ENCODE assay signal across 16 mouse cellular contexts in the genomic region with DNA sequence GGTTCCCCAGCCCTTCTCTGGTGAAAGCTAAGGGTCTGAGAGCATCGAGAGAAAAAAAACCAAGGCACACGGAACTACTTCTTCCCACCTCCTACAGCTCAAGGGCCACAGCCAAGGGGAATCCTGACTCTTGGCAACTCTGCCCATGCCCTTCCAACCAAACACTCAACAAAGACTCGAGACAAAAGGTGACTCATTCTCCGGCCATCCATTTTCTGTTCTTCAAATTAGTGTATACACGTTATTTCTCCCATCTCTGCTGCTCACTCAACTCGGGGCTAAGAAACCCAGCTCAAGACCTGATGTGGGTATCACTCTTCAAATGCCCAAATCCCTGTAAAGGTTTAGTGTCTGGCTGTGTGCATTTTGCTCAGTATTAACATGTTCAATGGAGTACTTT.
DNase-seq lines count a peak whose midpoint lies in the region; ATAC-seq and TF ChIP-seq lines count a peak whose summit lies in the region.
"Had no signal": no experiment of that assay in that cellular context is flagged by ENCODE, and none has a peak within 500 bp of the region (broad histone marks: within the 10 kb centered on the region; RNA-seq: fewer than 3 reads in every experiment).

No protein-coding gene starts in this region.

- H3K4me1 ChIP-seq in midbrain, embryonic 10.5 days: peaks cover 63% of the 10 kb centered on the region
- peaks cover 17% of the 10 kb centered on the region; the same call in 1 of the 2 replicates for H3K4me1 ChIP-seq in midbrain, postnatal 0 days (ENCODE audit: insufficient read depth, low read length)
- peaks cover 70% of the 10 kb centered on the region for H3K4me1 ChIP-seq in hindbrain, embryonic 14.5 days (replicated peaks; ENCODE audit: control insufficient read depth, insufficient read depth, low read length)
- peaks cover 68% of the 10 kb centered on the region for H3K4me1 ChIP-seq in midbrain, embryonic 12.5 days
- H3K4me1 ChIP-seq in heart, embryonic 12.5 days (replicated peaks): peaks cover 23% of the 10 kb centered on the region
- H3K4me1 ChIP-seq: liver, embryonic 15.5 days had no signal

- H3K9me3 ChIP-seq in midbrain, embryonic 10.5 days (replicated peaks): no peaks in the 10 kb centered on the region
- H3K9me3 ChIP-seq in midbrain, postnatal 0 days (ENCODE audit: low read length): no peaks in the 10 kb centered on the region
- no peaks in the 10 kb centered on the region for H3K9me3 ChIP-seq in hindbrain, embryonic 14.5 days (ENCODE audit: control insufficient read depth, low read length)
- H3K9me3 ChIP-seq in midbrain, embryonic 12.5 days: no peaks in the 10 kb centered on the region
- no peaks in the 10 kb centered on the region for H3K9me3 ChIP-seq in heart, embryonic 12.5 days (replicated peaks)
- H3K9me3 ChIP-seq: heart, embryonic 10.5 days; liver, embryonic 15.5 days had no signal

- H3K36me3 ChIP-seq in midbrain, embryonic 10.5 days: peaks cover 16% of the 10 kb centered on the region; the same call in 1 of the 2 replicates
- H3K36me3 ChIP-seq in midbrain, postnatal 0 days (ENCODE audit: insufficient read depth, low read length): no peaks in the 10 kb centered on the region
- no peaks in the 10 kb centered on the region for H3K36me3 ChIP-seq in hindbrain, embryonic 14.5 days (replicated peaks; ENCODE audit: control insufficient read depth, insufficient read depth)
- no peaks in the 10 kb centered on the region for H3K36me3 ChIP-seq in midbrain, embryonic 12.5 days
- H3K36me3 ChIP-seq in heart, embryonic 12.5 days: no peaks in the 10 kb centered on the region
- H3K36me3 ChIP-seq: heart, embryonic 10.5 days; liver, embryonic 15.5 days had no signal

- no peak overlapping the region for H3K4me3 ChIP-seq in midbrain, embryonic 10.5 days
- no peak overlapping the region for H3K4me3 ChIP-seq in midbrain, postnatal 0 days (ENCODE audit: low read depth, low read length)
- no peak overlapping the region for H3K4me3 ChIP-seq in hindbrain, embryonic 14.5 days (replicated peaks; ENCODE audit: low read length)
- H3K4me3 ChIP-seq in midbrain, embryonic 12.5 days: no peak overlapping the region
- H3K4me3 ChIP-seq in layer of hippocampus, adult 2 months: no peak overlapping the region
- no peak overlapping the region for H3K4me3 ChIP-seq in heart, embryonic 12.5 days
- H3K4me3 ChIP-seq: heart, embryonic 10.5 days; liver, embryonic 15.5 days had no signal

- no peak overlapping the region for H3K9ac ChIP-seq in midbrain, postnatal 0 days (replicated peaks; ENCODE audit: low read length, poor library complexity, severe bottlenecking)
- no peak overlapping the region for H3K9ac ChIP-seq in hindbrain, embryonic 14.5 days
- no peak overlapping the region for H3K9ac ChIP-seq in midbrain, embryonic 12.5 days (replicated peaks)
- no peak overlapping the region for H3K9ac ChIP-seq in heart, embryonic 12.5 days
- H3K9ac ChIP-seq: liver, embryonic 15.5 days had no signal

- no peaks in the 10 kb centered on the region for H3K27me3 ChIP-seq in midbrain, embryonic 10.5 days (ENCODE audit: low read depth, poor library complexity, severe bottlenecking)
- H3K27me3 ChIP-seq in midbrain, postnatal 0 days (ENCODE audit: insufficient read depth, low read length): no peaks in the 10 kb centered on the region
- H3K27me3 ChIP-seq in hindbrain, embryonic 14.5 days (ENCODE audit: control insufficient read depth, insufficient read depth, low read length): no peaks in the 10 kb centered on the region
- H3K27me3 ChIP-seq in midbrain, embryonic 12.5 days: no peaks in the 10 kb centered on the region
- no peaks in the 10 kb centered on the region for H3K27me3 ChIP-seq in heart, embryonic 12.5 days (replicated peaks)
- H3K27me3 ChIP-seq: liver, embryonic 15.5 days had no signal

- DNase-seq in midbrain, embryonic 10.5 days (ENCODE audit: low spot score): no peak
- no peak for DNase-seq in midbrain, postnatal 0 days (ENCODE audit: low spot score)
- no peak for DNase-seq in hindbrain, embryonic 14.5 days (ENCODE audit: low spot score)
- no peak for DNase-seq in adrenal gland, postnatal 14 days
- no peak for DNase-seq in layer of hippocampus, adult 2 months (ENCODE audit: low spot score in 2 of 2)
- no peak for DNase-seq in left cerebral cortex, adult 8-10 months (ENCODE audit: low spot score in 2 of 2)
- DNase-seq: cerebellum, adult 11 months; gastrocnemius, postnatal 25 days; layer of hippocampus, adult 9-11 months; lung, postnatal 14 days had no signal

- WGBS in midbrain, embryonic 10.5 days: 93% methylated on average over 6 of the region's 6 CpGs
- WGBS in midbrain, postnatal 0 days: 58% methylated on average over 6 of the region's 6 CpGs
- 69% methylated on average over 6 of the region's 6 CpGs for WGBS in hindbrain, embryonic 14.5 days
- 78% methylated on average over 6 of the region's 6 CpGs for WGBS in midbrain, embryonic 12.5 days
- WGBS in heart, embryonic 12.5 days: 77% methylated on average over 6 of the region's 6 CpGs

- ATAC-seq in midbrain, postnatal 0 days (ENCODE audit: low FRiP score): no peak
- ATAC-seq in hindbrain, embryonic 14.5 days (ENCODE audit: low FRiP score): no peak
- ATAC-seq in midbrain, embryonic 12.5 days (ENCODE audit: low FRiP score, low read depth): no peak
- no peak for ATAC-seq in heart, embryonic 12.5 days (ENCODE audit: insufficient number of reproducible peaks, low FRiP score)
- ATAC-seq: intestine, embryonic 16.5 days; Patski had no signal

- TF ChIP-seq CTCF in midbrain, postnatal 0 days (IDR thresholded peaks at IDR 0.05): no peak
- TF ChIP-seq CTCF in layer of hippocampus, adult 2 months (conservative IDR thresholded peaks at IDR 0.05): no peak

- H3K27ac ChIP-seq in midbrain, embryonic 10.5 days (replicated peaks): peak overlapping the region; percentile 43; the same call in 1 of the 2 replicates
- H3K27ac ChIP-seq in midbrain, postnatal 0 days (ENCODE audit: low read depth, low read length): no peak overlapping the region
- H3K27ac ChIP-seq in hindbrain, embryonic 14.5 days: peak overlapping the region; percentile 86
- peak overlapping the region; percentile 83 for H3K27ac ChIP-seq in midbrain, embryonic 12.5 days (replicated peaks)
- no peak overlapping the region for H3K27ac ChIP-seq in layer of hippocampus, adult 2 months
- H3K27ac ChIP-seq in heart, embryonic 12.5 days (ENCODE audit: poor library complexity, severe bottlenecking): no peak overlapping the region
- H3K27ac ChIP-seq: heart, embryonic 10.5 days; liver, embryonic 15.5 days had no signal

- no peak overlapping the region for H3K4me2 ChIP-seq in midbrain, postnatal 0 days (ENCODE audit: low read depth, low read length, poor library complexity, severe bottlenecking)
- H3K4me2 ChIP-seq in hindbrain, embryonic 14.5 days (replicated peaks): no peak overlapping the region
- no peak overlapping the region for H3K4me2 ChIP-seq in midbrain, embryonic 12.5 days (replicated peaks)
- H3K4me2 ChIP-seq in heart, embryonic 12.5 days: no peak overlapping the region
- H3K4me2 ChIP-seq: liver, embryonic 15.5 days had no signal

Comparison
In these comparisons a context has a peak if more than half of its experiments do, and no peak if none do; other contexts are left out.
1. H3K27ac ChIP-seq: peak in midbrain, embryonic 10.5 days (single experiment), hindbrain, embryonic 14.5 days (single experiment) and midbrain, embryonic 12.5 days (single experiment); none in midbrain, postnatal 0 days (single experiment), layer of hippocampus, adult 2 months (single experiment) and heart, embryonic 12.5 days (single experiment).